Mouse (Mus musculus): ENCODE results near the gene Sec16a. TPM values are rescaled to one million over a fixed set of nuclear protein-coding genes. Genes with fewer than 3 reads are reported as not detected.

Gene Sec16a
- polyA plus RNA-seq, 3 experiments from 2014 or later: 18.4 to 28.4 (median 24.2) TPM

DNA sequence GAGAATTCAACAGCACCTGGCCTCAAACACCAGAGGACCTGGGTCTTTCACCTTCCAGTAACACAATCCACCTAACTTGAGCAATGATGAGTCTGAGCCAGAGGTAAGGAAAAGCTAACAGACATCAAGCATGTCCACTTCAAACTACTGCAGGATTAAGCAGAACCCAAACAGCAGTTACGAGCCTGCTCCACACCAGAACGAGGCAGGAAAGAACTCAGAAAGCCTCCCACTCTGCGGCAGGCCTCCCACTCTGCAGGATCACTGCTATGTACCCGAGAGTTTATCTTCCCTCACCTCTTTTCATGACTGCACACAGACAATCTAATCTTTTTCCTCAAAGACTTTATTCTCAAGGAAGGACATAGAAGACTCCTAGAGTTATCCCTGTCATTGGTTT is 7.8 kb downstream of the Sec16a start:
- no peak for ATAC-seq

DNA sequence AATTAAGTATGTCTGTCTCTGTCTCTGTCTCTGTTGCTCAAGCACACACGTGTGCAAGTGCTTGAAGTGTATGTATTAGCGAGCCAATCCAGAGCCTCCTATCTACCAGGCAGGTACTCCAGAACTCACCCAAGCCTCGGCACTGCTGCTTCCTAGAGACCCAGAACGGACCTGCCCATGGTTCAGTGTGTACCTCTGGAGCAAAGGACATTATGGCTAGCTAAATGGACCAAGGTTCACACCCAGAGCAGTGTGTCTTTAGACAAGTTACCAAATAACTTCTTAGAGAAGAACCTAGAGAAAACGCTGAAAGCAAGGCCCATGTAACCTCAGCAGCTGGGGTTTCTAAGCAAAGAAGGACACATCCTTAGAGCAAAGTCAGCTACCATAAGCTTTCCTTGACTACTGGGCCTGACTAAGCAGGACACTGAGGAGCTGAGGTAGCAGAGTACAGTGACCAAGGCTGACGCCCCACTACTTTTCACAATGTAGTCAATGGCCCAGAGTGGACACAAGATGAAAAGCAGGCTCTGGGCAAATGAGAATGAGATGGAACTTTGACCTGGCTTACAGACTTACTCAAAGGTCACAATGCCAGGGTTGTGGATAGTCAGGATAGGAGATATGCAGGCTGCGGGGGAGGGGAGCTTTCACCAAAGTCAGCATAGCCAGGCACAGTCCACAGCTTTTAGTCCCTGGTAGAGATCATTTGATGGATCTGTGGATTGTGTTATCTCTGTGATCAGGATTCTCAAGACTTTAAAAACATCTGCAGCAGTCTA is 10.0 kb downstream of the Sec16a start:
- ATAC-seq: no peak

DNA sequence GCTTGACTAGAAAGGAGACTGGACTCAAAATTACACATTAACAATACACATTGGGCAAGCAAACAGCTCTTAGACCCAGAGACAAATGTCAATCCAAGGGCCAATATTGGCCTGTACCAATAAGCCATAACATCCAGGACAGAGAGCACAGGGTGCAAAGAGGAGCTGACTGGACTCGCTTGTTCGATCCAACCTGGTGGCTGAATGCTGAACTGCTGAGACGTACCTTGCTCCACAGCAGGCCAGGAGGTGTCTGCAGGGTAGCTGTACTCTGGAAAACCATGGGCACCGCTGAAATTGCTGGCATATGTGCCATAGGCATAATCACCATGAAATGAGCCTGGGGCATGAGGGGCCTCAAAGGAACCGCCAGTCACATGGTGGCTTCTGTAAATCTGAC is 15.2 kb downstream of the Sec16a start:
- no peak for ATAC-seq

DNA sequence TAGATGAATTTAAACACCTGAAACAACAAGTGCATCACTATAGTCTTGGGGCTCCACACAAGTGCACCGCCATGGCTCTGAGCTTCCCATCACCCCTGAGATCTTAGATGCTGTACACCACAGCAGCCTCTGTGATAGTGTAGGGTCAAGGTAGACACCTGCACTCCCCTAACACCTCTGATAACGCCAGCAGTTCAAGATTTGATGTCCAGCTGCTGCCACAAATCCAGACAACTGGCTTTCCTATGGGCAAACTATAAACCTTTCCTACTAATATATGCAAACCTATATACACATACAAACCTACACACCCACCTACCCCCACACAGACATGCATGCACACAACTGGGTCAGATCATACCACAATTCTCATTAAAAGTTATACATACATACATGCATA is 20.5 kb downstream of the Sec16a start:
- ATAC-seq: no peak

DNA sequence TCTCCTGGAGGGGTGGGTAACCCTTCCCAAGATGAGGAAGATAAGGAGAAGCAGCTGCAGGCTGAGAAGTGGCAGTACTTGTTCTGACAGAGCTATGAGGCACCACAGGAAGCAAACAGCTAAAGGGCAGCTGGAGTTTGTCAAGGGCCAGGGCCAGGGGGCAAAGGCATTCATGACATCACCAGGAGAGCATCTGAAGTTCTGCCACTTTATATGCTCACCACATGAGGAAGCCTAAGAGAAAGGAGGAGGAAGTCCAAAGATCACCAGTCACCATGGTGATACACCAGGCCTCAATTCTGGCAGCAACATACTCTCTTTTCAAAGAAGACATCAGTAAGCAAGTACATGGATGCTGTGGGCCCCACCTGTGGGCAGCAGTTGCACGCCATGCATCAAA is 21.9 kb downstream of the Sec16a start:
- no peak for ATAC-seq

DNA sequence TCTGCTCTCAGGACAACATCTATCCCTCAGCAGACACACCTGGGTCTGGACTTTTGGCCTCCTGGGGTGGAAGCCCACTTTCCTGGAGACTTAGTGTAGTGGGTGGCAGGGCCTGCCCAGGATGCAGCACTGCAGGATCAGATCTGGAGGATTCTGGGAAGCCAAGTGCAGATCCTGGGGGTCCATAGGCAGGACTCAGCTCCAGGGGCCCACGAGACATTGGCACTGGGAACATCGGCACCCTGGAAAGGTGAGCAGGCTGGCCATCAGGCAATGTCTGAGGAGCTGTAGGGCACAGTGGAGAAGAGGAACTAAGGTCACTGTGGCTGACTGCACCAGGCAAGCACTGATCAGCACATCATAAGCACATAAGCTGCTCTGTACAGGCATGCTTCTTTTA is 23.0 kb downstream of the Sec16a start:
- ATAC-seq: no peak

DNA sequence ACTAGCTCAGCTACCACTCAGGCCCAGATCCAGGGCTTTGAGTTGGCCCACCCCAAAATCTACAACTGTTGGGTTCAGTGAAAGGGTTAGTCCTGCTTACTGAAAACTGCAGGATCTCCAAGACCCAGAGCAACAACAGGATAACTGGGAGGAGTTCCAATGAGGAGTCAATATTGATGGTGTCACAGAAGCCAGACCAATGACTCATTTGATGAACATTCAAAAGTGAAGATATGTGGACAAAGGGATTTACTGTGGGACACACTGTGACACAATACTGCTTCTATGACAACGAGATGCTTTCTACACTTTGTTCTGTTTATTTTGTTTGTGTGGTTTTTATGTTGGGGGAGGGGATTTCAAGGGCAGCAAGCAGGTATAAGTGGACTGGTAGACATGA is 26.9 kb downstream of the Sec16a start:
- ATAC-seq: no peak

DNA sequence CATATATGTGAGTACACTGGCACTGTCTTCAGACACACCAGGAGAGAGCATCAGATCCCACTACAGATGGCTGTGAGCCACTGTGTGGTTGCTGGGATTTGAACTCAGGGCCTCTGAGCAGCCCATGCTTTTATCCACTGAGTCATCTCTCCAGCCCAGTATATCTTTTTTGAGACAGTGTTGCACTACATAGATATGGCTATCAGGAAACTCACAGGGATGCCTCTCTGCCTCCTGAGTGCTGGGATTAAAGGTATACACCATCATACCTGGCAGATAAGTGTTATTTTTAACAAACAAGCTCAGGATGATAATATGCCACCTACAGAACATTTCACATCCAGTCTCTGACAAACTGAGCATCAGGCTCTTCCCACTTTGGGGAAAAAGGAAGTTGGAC is 27.9 kb downstream of the Sec16a start:
- ATAC-seq: no peak

DNA sequence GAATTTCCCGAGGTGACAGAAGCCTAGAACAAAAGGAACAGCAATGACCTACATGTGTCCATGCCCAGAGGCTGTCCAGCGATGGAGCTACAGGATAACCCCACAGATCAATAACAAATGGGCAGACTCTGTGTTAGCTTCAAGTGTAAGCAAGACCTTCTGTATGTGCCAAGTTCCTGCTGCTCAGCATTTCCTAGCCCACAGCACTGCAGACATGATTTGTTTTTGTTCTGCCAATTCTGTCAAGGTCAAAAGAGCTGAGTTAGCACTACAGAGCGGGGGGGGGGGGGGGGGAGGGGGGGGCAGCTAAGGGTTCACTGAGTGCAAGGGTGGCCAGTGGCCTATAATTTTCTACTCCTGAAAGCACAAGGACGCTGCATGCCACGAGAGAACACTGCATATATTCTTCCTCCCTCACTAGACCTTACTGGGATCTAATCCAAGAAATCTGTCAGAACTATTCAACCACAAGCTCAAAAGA is 34.0 kb downstream of the Sec16a start:
- no peak for ATAC-seq

DNA sequence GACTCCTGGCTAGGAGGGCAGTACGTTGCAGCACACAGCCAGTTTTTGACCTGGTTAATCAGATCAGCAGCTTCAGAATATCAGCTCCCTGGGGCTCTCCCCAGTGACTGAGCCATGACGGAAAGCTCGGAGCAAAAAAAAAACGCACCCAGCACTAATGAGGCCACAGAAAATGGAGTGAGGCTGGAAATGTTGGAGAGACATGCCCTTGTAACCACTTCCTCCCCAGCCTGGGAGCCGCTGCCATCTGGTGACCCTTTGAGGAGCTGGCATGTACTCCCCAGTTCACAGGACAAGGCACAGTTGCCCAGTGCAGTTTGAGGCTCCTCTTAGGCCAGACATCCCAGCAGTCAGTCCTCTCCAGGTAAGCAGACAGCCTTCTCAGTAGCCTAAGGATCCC is 34.9 kb downstream of the Sec16a start:
- no peak for ATAC-seq

DNA sequence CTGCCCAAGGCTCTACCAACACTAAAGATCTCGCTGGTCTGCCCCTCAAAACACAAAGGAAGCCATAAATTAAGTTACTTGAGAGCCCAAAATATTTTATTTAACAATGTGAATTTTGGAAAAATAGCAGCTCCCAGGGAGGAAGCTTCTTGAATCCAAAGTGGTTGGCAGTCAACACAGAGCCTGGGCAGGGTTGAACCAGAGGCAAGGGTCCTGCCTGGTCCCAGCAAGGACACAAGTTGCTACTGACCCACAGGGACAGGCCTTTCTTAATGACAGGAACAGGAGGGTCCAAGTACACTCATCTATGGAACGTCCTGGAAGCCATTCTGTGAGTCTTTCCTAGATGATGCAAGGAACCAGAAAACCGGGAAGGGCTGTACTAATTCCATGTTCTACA is 35.7 kb downstream of the Sec16a start:
- no peak for ATAC-seq

DNA sequence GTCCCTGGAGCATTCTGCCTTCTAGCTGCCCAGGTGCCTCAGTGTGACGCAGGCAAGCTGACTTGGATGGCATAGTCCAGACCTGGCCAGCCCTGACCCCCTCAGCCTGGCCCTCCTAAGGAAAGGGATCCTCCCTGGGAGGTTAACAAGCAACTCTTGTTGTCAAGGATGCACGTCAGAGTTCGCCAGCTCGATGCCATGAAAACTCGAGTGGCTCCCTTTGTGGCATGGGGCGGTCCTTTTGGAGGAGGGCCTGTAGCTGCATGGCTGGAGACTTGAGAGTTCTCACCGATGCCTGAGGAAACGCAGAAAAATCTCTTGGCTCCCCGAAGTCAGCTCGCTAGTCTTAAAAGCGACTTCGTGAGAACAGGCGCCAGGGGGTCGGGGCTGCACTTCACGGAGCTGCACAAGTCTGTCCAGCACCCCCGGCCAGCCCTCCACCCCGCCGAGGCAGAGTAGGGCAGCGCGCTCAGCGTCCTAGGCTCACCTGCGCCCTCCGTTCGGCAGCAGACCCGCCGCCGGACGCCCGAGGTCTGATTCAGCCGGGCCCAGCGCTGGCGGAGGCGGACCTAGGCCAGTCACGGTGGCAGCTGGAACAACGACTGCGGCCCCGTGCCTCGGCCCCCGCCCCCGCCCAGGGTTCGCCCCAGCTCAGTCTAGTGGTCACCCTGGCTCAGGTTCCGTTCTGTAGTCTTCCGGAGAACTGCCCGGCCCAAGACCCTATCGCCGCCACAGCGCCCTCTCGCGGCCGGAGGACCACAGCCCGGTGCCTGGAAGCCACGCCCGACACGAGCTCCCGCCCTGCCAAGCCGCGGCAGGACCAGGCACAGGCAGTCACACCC is 36.3 kb downstream of the Sec16a start, which contains the start of gene Inpp5e:
Gene Inpp5e (minus strand): TSS at position 689 of the 842 bp plus-strand sequence.
- peak; percentile 94 for ATAC-seq

DNA sequence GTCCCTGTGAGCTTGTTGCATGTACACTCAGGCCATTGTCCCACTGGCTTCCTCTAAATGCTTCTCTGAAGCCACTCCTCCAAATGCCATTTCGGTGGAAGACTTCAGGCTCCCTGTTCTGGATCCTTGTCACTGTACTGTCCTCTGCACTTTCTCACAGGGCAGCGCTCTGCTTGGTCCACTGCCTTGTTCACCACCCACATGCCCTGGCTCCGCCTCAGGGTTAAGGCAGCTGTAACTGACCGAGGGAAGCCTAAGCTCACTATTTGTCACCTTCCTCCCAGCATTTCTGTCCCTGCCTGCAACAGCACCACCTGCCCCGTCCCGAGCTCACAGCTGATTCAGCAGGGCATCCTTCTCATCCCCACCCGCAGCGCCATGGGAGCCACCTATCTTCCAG is 41.7 kb downstream of the Sec16a start:
- ATAC-seq: no peak

DNA sequence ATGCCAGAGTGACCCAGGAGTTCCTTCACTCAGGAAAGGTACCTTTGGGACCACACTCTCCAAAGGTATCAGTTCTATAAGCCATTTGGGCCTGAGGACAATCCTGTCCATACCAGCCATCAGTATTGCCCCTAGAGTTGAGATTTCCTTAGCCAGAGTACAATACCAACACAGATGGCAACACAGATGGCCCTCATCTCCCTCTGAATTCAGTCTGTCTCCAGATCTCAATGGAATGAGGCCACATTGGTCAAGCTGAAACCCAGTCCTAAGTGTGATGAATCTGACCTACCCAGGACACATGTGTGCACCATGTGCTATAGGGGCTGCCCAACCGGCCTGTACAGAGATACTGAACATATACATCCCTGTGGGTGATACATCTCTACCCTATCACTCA is 42.8 kb downstream of the Sec16a start:
- no peak for ATAC-seq

DNA sequence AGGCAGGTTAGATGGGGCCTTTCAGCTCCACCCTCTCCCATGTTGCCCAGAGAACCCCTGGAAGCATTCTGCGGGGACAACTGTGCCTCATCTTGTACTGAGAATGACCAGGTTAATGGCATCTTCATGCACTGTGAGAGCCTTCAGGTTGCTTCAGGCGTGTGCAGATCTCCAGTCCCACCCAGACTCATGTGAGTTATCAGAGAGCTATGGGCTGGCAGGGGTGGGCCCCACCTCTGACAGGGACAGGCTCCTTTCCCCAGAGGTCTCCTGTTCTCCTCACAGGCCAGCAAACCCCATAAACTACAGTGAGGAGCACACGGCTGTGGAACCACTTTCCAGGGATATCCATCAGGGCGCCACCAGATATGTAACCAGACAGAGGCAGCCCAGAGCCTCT is 44.0 kb downstream of the Sec16a start:
- no peak for ATAC-seq

DNA sequence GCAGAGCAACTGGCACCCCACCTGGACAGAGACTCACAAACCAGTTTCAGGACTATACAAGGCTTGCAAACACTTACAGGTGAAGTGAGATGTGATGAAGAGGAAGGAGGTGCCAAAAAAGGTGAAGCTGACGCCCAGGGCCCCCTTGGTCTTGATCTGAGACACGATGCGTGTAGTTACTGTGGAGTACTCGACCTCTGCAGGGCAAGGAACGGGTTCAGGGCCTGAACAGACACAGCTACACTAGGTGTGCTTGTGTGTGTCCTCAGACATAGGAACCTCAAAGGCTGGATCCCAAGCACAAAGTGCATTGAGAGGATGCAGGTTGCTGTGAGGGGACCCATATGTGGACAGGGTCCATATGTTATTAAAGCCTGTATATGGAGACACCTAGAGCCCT is 44.7 kb downstream of the Sec16a start:
- no peak for ATAC-seq

DNA sequence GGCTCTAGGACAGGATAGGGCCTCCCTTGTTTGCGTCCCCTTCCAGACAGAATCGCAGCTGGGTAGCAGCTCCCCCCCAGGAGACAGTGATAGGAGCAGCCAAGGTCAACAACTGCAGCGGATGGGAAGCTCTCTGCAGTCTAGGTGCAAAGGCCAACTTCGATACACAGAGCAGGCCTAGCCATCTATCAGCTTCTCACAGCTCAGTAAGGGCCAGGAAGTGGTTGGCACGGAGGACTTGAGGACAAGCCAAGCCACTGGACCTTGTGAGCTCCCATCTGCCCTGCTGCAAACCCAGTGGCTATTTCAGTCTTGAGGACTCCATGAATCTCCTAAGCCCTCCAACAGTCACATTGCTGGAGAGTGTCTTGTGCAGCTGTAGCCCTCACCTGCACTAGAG is 45.4 kb downstream of the Sec16a start:
- ATAC-seq: no peak

DNA sequence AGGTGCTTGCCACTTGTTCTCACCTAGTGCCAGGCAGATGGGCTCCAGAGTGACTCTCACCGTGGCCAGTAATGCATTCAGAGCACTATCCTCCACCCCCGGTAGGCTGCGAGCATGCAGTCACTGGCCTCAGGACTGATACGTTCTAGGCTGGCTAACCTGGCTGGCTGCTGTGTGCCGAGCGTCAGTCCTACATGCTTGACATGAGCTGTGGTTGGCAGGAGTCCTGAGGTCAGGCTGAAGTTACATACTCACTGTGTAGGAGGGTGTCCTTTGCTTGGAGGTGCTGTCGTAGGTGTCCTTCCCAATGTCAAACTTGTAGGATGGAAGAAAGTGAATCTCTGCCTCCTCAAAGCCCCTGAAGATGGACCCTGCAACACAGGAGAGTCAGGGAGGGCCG is 46.0 kb downstream of the Sec16a start:
- ATAC-seq: no peak

DNA sequence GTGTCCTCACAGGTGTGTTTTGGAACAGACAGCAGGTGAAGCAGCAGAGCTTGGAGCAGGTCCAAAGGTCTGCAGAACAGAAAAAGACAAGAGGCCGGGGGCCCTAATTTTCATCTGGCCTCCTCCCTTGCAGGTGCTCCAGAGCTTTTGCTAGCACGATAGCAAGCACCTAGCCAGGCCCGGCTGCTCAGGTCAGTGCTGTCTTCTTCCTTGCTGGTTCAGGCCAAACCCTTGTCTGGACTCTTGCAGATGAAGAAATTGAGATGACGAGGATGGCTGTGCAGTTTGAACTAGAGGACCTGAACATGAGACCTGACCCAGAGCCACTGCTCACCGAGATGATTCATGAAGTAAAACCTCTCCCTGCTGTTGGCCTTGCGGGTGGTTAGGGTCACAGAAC is 53.4 kb downstream of the Sec16a start:
- ATAC-seq: no peak

DNA sequence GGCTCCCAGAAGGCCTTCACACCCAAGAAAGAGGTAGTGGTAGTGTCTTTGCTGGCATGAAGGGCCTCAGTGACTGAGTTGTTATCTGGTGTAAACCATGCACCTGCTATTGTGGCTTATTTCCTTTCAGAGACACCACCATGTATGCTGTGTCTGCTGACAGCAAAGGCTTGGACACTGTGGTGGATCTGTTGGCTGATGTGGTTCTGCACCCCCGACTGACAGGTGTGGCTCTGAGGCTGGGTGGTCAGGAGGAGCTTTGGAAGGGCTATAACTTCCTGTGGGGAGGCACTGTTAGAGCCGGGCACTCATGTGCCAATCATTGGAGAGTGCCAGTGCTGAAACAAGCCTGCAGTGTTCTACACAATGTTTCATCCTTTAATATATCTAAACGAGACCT is 54.1 kb downstream of the Sec16a start:
- no peak for ATAC-seq

DNA sequence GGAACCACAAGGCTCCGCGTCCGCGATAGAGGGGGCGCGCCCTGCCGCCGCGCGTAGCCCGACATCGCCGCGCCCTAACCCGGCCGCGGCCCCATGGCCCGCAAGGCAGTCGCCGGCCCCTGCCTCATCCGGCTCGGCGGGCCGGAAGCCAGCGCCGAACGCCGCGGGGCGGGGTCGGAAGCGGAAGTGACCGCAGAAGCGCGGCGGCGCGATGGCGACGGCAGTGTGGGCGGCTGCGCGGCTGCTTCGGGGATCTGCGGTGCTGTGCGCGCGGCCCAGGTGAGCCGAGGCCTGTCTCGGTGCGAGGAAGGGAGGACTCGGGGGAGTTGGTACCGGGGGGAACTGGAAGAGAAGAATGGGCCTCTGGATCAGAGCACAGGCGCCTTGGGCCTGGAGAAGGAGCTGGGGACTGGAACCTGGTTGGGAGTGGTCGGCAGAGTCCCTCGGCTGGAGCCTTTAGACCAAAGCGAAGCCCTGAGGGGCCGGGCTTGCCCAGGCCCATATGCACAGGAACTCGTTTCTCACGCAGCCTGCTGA is 55.8 kb downstream of the Sec16a start, which contains the start of the genes Entr1 and Pmpca:
Gene Entr1 (minus strand): TSS at position 163 of the 537 bp plus-strand sequence.
Gene Pmpca (plus strand): TSS at position 186 of the 537 bp plus-strand sequence.
- ATAC-seq: peak; percentile 94

DNA sequence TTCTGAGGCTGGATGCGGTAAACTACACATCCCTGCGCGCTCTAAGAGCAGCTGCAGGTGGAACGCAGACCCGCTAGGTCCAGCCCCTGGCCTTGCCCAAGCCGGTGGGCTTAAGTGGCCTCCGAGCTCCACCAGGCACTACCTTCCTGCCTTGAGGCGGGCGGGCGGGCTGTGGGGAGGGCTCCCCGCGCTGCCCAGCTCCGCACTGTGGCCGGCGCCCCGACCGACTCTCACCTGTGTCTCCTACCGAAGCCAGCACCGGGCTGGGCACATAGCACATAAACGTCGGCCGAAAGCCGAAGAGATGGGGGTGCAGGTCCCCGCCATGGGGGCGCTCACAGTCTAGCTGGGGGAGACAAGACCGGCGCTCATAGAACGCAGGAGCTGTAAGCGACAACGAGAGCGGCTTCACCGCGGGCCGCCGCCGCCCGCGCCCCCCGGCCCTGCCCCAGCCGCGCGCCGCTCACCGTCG is 56.3 kb downstream of the Sec16a start:
- ATAC-seq: peak; percentile 11

DNA sequence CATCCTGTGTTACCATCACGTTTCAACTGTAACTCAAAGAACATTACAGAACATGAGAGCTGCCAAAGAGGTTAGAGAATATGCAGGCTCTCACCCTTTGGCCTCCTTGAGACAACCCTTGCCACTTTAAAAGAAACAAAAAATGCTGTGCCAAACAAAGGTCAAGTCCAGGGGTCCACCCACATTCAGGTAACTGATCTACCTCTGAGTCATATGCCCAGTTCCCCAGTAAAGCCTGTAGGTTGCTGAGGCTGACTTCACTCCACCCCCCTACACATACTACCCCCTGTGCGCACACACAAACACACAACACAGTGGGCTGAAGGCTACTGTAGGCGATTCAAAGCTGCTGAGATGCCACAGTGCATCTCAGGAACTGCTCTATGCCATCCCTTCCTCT is 57.3 kb downstream of the Sec16a start:
- ATAC-seq: no peak
